Mouse (Mus musculus) megakaryocyte-erythroid progenitor cell, adult 5-6 weeks (primary cell): Measurements from ENCODE around the gene Slc38a2. TPM values are rescaled to one million over a fixed set of nuclear protein-coding genes. Genes with fewer than 3 reads are reported as not detected.

Source experiments
- ATAC-seq: replicated peaks from 2 replicates; pipeline ENCODE4 v1.8.0; 2016; ENCODE audit warnings: mild to moderate bottlenecking, inconsistent platforms; ENCODE audit not compliant: severe bottlenecking, poor library complexity, low FRiP score, low TSS enrichment
- total RNA-seq, 2 experiments: library from RNA; stranded (forward) in 1 of 2; stranded (reverse) in 1 of 2; fragments of 200-1000, 215-1000 nt in 1 of 2; fragments of >200 nt in 1 of 2; fragmentation: Nextera tagmentation in 1 of 2; gene quantifications; 2 replicates each; pipeline ENCODE4 v1.2.3; 2014 to 2017

Gene Slc38a2
- total RNA-seq, 2 experiments from 2014 or later, result 75.3 to 86.9 TPM

DNA sequence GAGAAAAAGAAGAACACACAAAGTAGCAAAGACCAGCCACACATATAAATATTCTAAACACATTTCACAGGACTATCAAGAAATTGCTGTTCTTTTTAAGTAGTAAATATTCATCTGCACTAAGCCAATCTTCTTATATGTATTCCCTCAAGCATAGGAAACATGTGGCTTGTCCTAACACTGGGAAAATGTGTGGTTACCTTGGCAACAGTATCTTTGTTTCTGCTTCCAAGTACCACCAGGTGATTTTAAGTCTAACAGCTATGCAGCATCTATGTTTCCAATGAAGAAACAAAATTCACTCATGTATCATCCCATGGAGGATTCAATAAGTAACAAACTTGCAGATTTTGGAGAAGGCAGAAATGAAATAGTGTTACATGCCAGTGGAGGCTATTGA is 25.0 kb upstream of the Slc38a2 start:
- no peak for ATAC-seq

GRCm38 (mm10) chr15:96722228-96722627 is 22.7 kb upstream of the Slc38a2 start:
- no peak for ATAC-seq

DNA sequence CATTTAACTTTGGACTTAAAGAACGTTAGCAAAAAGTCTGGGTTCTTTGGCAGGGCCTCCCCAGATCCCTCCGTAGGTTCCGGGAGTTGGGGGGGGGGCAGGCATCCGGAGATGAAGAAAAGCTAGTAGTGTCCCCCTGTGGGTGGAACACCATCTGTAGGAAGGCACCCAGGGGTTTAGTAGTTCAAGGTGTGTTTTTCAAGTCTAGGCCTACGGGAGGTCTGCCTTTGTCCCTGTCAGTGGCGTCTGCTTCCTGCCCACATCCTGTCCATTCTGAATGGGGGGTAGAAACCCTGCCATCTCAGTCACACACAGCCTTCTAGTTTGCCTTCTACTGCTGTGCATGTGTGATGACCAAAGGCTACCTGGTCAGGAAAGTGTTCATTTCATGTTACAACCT is 20.6 kb upstream of the Slc38a2 start:
- no peak for ATAC-seq

- no peak for ATAC-seq
Observed at GRCm38 (mm10) chr15:96718466-96718865, 18.9 kb upstream of the Slc38a2 start.

GRCm38 (mm10) chr15:96717181-96717580 is 17.7 kb upstream of the Slc38a2 start:
- ATAC-seq, result no peak

GRCm38 (mm10) chr15:96716371-96716770 is 16.8 kb upstream of the Slc38a2 start:
- peak; percentile 27; the same call in 1 of the 2 replicates for ATAC-seq

DNA sequence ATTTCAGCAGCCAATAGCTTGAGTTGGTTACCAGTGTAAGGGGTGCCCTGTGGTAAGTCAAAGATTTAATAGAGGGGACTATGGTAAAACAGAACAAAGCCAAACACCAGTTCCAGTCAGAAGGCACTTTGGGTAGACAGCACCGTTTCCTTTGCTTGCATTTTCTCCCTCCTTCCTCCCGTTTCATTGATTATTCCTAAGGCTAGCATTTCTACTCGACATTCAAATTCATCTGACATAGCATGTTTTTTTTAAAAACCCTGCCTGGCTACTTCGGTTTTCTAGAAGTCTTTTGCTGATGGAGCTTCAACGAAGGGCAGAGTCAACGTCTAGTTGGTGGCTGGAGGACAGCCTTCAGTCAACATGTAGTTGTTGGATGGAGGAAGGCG is 16.2 kb upstream of the Slc38a2 start:
- ATAC-seq, result no peak

GRCm38 (mm10) chr15:96715079-96715691 is 15.7 kb upstream of the Slc38a2 start:
- 0 out of 2 replicates have a peak, but pooled peaks have one; percentile 14 for ATAC-seq

DNA sequence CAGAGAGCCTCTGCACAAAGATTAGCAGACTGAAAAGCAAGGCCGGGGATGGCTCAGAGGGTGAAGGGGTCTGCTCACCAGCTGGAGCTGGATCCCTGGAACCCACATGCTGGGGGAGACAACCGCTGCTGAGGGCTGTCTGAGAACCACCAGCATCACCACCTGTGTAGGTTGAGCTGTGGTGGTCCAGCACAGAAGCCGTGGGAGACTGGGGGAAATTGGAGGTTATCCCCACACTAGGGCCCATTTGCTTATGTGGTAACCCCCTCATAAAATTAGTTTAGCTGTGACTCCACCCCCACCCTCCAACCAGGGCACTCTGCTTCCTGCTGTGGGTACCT is 15.1 kb upstream of the Slc38a2 start:
- peak; percentile 13; the same call in 1 of the 2 replicates for ATAC-seq

DNA sequence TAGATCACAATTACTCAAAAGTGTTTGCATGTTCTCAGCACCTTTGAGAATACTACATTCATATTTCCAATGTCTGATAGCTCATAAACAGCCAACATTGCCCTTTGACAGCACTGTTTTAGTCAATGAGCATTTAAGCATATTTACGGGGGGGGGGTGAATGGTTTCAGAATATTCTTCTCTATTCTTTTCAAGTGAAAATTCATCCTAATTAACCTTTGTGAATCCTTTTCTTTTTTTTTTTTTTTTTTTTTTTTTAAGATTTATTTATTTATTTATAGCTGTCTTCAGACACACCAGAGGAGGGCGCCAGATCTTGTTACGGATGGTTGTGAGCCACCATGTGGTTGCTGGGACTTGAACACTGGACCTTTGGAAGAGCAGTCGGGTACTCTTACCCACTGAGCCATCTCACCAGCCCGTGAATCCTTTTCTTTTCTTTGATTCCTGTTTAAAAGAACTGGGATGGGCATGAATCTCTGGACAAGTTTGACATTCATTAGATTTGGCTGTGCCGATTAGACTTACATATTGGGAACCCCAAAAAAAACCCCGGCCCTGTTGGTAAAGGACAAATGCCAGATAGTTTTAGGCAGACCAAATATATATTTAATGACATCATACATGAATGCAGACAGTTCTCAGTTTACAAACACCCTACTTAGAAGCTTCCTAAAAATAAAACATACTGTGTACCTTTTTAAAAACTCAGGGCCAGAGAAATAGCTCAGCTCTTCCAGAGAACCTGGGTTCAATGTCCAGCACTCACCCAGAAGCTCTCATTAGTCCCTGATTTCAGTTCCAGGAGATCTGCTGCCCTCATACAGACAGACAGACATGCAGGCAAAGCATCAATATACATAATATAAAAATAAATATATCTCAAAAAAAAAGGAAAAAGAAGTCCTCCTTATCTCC is 14.5 kb upstream of the Slc38a2 start:
- no peak for ATAC-seq

DNA sequence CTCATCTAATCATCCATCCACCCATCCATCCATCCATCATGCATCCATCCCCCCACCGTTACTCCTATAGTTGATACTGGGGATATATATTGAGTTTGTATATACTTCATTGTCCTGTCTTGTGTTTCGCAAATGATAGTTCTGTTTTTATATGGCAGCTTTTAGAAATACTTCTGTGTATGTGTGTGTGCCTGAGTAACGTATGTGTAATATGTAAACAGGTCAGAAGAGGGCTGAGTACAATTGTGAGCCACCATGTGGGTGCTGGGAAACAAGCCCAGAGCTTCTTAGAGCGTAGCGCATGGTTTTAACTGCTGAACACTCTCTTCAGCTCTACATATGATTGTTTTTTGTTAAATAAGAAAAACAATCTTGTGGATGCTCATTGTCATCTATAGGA is 12.8 kb upstream of the Slc38a2 start:
- ATAC-seq, result no peak

DNA sequence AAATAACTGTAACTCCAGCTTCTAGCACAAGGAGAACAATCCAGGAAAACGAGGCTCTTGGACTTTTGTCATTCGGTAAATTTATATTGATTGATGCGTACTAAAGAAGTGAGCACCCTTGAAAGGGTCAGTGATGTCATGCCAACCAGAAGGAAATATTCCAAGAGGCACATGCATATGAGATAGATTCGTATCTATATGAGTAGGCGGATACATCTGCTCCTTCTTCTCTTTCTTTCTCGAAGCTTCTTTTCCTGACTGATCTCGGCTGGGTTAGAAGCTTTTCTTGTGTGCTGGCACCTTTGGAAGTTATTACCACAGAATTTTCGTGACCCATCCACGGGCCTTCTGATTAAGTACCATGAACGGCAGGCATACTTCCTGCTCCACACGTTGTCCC is 12.1 kb upstream of the Slc38a2 start:
- ATAC-seq, result no peak

DNA sequence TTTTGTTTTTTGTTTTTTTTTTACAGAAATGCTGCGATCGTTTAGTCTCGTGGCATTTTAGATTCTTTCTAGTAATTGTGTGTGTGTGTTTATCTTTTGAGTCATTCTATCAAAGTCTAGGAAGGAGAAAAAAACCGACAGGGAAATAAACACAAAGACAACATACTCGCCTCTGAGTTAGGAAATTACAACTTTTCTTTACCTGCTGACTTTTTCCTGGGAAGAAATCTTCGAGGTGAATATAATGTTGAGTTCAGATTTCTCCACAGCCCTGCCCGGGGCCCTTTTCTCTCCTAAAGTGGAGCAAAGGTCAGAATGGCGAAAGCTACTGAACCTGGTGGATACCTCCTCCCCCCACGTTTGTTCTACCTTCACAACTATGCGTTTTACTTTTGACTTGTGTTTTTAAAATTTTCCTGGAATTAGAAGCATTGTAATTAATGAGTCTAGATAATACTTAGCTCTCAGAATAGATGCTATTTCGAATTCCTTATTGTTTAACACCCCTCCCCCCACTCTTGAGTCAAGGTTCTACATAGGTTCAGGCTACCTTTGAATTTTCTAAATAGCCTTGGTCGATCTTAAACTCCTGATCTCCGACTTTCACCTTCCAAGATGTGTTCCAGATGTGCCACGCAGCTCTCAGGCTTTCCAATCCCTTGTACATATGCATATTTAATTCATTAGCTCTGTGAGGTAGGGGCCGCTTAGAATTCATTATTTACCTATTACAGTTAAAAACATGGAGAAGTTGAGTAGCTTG is 11.0 kb upstream of the Slc38a2 start:
- ATAC-seq, result no peak

DNA sequence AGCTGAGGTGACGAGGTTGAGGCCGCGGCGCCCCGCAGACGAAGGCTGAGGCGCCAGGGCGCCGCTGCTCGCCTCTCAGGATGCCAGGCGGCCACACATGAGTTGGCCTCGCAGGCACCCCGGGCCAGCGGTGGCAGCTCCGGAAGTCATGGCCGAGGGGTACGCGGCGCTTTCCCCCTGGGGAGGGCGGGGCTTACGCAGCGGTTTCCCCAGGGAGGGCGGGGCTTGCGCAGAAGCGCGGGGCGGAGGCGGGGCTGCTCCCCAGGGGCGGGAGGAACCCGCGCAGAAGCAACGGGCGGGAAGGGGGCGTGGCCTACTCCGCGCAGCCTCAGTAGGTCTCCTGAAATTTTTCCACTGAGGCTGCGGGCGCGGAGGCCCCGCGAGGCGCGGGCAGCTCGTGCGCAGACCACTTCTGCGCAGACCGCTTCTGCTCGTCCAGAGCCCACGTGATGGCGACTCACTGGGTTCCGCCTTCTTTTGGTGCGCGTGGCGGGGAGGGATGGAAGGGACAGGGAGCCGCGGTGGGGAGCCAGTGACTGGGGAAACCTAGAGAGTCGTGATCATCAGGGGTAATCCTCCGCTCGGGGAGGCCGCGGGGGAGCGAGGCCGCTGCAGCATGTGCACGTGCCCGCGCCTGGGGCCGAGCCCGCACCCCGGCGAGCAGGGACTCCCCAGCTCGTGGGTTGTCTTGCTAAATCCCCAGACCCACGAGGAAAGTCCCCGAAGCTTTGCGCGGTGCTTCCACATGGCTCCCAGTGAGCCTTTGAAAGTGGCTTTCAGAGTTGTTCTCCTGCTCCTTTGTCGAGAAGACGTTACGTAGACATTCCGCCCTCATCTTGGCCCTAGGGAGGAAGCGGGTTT is 10.2 kb upstream of the Slc38a2 start:
- ATAC-seq, result peak; percentile 89

GRCm38 (mm10) chr15:96708976-96709490 is 9.5 kb upstream of the Slc38a2 start:
- no peak for ATAC-seq

GRCm38 (mm10) chr15:96708428-96708827 is 8.9 kb upstream of the Slc38a2 start:
- ATAC-seq, result no peak

GRCm38 (mm10) chr15:96707936-96708335 is 8.4 kb upstream of the Slc38a2 start:
- ATAC-seq, result no peak

GRCm38 (mm10) chr15:96702466-96703031 is 3.0 kb upstream of the Slc38a2 start:
- no peak for ATAC-seq

DNA sequence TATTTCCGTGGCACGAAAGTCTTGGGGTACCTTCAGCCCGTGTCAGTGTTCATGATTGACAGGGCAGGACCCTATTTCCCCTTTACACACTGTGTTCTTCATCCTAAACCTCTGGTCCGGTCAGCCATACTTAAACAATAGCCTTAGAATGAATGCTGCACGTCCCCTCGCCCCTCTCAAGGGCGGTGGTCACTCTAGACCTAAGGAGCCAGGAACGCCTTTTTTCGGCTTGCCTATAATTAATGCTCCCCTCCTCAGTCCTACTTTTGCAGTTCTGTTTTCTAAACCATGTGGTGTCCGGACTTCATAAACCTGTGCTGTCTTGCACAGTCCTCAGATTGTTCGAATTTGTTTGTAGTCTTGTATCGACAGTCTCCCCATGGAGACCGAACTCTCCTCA is 1.2 kb upstream of the Slc38a2 start:
- no peak for ATAC-seq
